Mouse (Mus musculus): ENCODE results near the gene Ppip5k1.
"Not testable (repeated sequence)": the region's sequence is repeated elsewhere in the genome, so short reads cannot be mapped to it uniquely, and the experiment has no call there.

The Ppip5k1 gene

DNA sequence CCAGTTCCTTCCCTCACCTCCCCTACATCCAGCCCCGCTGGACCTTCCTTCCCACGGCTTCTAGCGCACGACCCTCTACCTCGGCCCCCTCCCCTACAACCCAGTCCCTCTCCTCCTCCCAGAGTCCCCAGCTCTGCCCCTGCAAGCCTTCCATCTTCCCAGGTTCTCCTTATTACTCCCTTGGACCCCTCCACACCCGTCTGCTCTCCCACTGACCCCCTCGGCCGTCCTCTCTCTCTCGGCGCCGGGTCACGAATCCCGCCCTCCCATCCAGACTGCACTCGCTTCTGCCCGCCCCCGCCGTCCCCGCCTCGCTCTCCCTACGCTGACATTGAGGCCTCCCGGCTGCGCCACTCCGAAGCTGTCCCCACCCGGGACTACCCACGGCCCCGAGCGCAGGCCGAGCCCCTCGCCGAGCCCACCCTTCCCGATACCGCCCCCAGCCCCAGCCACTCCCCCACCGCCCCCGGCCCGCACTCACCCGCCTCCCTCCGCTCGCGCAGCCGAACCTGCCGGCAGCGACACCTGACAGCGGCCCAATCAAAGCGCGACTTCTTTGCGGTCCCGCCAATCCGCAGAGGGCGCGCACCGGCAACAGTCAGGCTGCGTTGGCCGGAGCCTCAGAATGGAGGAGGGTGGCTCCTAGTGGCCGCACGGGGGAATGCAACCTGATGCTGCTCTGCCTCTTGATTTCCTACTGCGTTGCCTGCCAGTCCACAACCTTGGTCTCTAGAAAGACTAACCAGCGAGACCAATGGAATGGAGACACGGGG is at the start of gene Ppip5k1:
Gene Ppip5k1 (minus strand): TSS at position 577 of the 773 bp plus-strand sequence.
- DNase-seq (ENCODE audit: inconsistent ontology term), result peak; percentile 94

DNA sequence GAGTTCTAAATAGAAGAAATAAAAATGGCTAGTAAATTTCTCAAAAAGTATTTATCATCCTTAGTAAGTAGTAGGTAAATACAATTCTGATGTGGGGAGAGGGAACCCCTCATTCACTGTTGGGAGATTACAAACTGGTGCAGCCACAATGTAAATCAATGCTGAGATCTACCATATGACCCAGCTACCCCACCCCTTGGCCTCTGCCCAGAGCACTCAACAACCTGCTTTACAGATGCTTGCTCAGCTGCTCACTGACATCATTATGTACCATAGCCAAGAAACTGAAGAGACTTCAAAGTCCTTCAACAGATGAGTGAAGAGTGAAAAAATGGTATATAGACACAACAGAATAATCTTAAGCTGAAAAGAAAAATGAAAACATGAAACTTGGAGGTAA is 48.1 kb upstream of the Ppip5k1 start:
- no peak for DNase-seq (ENCODE audit: inconsistent ontology term)

DNA sequence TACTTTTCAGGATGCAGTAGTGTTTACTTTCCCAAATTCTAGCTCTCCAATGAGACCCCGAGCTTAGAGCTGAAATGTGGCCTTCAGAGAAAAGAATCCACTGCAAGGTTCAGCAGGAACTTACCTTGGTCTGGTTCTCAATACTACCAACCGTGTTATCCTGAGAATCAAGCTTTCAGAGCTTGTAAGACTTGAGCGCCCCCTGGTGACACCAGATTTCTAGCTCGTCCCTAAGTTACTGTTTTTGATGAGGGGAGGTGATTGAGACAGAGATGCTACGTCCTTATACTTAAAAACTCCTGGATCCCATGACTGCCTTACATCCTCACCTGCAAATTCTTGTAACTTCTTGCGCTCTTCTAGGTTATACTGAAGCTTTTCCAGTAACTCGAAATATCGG is 41.4 kb upstream of the Ppip5k1 start:
- peak; percentile 54 for DNase-seq (ENCODE audit: inconsistent ontology term)

DNA sequence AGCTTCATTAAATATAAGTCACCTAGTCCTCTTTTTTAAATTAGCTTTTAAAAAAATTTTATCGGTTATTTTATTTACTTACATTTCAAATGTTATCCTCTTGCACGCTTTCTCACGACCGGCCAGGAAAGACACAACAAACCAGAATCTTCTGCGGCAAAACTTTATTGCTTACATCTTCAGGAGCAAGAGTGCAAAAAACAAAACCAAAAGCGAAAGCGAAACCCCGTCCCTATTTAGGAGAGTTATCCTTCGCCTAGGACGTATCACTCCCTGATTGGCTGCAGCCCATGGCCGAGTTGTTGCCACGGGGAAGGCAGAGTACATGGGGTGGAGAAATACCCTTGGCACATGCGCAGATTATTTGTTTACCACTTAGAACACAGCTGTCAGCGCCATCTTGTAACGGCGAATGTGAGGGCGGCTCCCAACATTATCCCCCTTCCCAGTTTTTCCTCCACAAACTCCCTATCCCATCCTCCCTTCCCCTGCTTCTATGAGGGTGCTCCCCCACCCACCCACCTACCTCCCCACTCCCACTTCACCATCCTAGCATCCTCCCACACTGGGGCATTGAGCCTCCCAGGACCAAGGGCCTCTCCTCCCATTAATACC is 31.9 kb upstream of the Ppip5k1 start, which contains the start of gene Strc:
Gene Strc (minus strand): TSS at position 208 of the 615 bp plus-strand sequence.
- DNase-seq (ENCODE audit: inconsistent ontology term), result not testable (repeated sequence)

DNA sequence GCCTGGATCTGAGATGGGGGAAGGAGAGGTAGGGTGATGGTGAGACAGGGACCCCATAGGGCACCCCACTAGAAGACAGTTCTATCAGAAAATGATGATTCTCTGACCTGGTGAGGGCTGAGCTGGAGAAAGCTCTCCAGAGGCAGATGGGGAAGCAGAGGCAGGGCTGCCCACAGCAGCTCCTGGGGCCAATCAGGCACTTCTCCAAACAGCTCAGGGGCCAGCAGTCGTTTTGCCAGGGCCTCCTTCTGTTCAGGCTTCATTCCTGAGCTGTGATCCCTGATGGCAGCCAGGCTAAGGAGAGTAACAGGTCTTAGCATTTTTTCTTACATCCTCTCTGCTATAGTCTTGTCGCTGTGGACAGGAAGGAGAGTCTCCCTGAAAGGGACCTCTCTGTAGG is 19.6 kb upstream of the Ppip5k1 start:
- no peak for DNase-seq (ENCODE audit: inconsistent ontology term)

DNA sequence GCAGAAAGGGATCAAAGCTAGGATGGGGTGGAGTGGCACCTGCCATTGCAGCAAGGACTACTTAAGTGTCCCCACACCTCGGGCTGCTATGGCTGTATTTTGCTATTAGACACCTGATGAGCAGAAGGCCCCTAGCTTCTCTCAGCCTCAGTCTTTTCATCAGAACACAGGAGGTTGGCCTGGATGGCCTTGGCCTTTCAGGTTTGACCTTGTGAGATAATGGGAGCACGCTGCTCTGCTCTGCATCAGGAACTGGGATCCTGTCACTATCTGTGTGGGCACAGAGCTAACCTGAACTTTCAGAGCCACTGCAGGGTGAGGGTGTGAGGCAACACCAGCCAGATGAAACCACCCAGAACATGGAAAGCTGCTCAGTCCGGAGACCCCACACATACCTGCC is 17.1 kb upstream of the Ppip5k1 start:
- no peak for DNase-seq (ENCODE audit: inconsistent ontology term)

DNA sequence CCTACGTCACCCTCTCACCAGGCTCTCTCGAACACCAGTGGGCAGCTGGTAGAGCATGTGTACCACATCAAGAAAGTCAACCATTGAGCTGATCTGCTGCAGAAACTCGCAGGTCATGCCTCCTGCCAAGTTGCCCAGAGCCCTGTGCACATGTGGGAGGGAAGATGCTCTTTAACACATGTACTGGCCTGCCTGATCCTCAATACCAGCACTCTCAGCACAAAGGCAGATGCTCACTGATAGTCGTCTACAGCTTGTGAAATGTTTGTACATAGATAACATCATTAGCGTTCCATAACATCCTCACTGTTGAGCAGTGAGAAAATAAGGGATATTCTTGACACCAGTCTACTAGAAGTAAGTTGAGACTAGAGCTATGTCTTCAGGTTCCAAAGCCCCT is 15.7 kb upstream of the Ppip5k1 start:
- no peak for DNase-seq (ENCODE audit: inconsistent ontology term)

DNA sequence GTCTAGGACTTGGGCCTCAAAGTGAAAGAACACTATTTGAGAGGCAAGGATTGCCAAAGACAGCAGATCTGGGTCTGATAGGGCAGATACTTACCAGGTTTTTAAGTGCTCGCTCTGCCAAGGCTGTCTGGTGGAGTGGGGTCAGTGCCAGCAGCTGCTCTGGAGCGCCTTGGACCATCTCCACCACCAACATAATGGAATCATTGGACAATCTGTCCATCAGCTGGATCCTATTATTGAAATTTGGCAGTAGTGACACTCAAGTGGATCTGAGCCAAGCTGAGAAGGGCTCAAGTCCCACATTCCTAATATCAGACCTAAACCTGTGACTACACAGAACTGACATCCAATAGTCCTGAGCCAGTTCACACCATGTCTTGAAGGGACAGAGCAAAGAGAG is 13.6 kb upstream of the Ppip5k1 start:
- peak; percentile 78 for DNase-seq (ENCODE audit: inconsistent ontology term)

DNA sequence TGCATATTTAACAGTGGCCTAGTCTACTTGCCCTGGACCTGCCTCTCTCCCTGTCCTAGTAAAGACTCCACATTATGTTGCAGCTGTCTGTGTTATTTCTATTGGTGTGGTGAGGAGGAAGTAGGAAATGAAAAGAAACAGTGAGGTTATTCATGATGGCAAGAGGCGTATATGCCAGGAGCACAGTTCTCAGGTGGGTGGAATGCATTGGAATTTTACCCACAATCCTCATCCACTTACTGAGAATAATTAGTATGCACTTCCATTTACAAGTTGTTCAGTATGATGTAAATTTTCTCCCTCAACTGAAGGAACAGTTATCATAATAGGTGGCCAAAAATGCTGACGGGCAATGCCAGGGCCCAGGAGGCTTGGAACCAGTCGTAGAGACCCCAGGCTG is 8.5 kb upstream of the Ppip5k1 start:
- DNase-seq (ENCODE audit: inconsistent ontology term), result no peak

DNA sequence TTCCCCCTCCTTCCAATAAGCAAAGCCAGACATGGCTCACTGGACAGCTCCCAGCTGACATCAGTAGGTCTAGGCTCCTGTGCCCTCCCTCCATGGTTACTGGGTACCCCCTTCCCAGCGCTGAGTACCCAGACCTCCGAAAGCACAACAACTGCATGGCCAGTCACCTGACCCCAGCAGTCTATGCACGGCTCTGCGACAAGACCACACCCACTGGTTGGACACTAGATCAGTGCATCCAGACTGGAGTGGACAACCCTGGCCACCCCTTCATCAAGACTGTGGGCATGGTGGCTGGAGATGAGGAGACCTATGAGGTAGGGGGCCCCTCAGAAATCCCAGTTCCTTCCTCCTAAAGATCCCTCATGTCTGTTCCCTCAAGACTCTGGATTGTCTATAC is 4.3 kb upstream of the Ppip5k1 start:
- DNase-seq (ENCODE audit: inconsistent ontology term), result no peak

DNA sequence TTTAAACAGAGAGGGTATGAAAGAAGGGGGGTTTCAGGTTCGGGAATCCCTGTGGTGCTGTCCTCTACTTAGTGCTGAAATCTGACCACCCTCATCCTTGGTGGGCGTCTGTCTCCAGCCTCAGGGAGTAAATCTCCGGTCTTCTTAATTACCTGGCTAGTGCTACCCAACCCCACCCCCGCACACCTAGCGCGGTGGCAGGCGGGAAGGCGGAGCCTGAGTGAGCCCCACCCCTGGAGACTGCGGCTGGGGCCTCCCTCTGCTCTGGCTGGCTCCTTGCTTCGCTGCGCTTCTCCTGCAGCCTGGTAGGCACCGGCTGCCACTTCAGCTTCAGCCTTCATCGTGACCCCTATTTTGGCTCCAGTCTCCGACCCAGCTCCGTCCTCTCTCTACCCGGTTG is 3.2 kb upstream of the Ppip5k1 start:
- DNase-seq (ENCODE audit: inconsistent ontology term), result peak; percentile 49

DNA sequence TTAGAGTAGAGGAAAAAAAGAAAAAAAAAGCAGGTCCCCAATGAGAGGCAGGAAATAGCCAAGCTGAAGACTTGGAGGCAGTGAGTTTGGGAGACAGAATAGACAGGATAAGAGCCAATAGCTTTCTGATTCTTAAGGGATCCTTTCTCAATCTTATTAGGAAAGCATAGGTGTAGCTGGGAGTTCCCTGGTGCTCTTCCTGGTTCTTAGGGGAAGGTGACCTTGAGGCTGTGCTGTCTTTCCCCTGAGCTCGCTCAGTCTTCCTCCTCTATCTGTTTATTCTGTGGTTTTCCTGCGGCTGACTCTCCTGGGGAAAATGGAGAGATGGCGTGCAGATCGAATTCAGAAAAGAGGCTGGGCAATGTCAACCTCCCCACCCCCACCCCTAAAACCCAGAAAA is 2.8 kb upstream of the Ppip5k1 start:
- DNase-seq (ENCODE audit: inconsistent ontology term), result no peak

DNA sequence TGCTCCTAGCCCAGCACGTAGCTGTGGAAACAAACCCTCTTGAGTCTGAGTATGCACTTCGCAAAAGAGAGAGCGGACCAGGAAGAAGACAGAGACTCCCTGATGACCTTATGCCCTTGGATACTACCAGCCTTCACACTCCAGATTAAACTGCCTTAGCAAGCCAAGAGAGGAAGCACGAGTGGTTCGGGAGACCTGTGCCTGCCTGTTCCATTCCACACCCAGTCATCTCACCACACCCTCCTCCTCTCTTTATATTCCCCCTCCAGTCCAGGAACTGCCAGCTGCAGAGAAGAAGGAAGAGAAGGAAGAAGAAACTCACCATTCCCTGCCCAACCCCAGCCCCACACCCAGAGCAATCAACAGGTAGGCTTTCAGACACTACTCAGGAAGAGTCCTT is 2.3 kb upstream of the Ppip5k1 start, which contains the start of gene Ckmt1:
Gene Ckmt1 (plus strand): TSS at position 221 of the 400 bp plus-strand sequence.
- no peak for DNase-seq (ENCODE audit: inconsistent ontology term)

DNA sequence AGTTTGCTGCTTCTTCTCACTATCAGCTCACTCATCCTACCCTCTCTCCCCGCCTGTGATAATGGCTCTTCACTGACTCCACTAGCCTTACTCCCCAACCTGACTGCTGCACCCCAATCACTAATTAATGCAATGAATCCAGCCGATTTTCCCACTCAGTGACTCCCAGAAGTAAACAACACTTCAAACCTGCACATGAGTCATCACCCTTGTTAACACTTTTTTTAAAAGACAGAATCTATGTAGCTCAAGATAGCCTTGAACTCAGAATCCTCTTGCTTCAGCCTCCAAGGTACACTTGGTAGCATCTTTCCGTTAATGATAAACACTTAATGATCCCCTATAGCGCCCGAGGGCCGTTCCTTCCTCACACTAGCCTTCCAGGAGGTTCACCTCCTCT is 818 bp downstream of the Ppip5k1 start:
- peak; percentile 10 for DNase-seq (ENCODE audit: inconsistent ontology term)

DNA sequence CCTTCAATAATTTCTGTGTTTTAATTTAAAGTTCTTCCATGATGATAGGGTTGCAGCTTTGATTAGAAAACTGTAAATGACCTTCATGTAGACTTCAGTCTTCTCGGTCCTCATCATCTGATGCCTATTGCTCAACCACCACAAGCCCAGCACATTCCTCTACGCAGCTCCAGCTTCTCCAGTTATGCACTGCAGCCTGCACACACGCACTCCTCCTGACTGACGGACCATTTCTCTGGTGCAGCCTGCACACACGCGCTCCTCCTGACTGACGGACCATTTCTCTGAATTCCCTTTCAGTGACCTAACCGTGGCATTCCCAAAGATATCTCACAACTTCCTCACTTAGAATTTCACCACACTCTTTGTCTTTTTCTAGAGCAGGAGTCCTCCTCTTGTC is 2.0 kb downstream of the Ppip5k1 start:
- DNase-seq (ENCODE audit: inconsistent ontology term), result peak; percentile 22

DNA sequence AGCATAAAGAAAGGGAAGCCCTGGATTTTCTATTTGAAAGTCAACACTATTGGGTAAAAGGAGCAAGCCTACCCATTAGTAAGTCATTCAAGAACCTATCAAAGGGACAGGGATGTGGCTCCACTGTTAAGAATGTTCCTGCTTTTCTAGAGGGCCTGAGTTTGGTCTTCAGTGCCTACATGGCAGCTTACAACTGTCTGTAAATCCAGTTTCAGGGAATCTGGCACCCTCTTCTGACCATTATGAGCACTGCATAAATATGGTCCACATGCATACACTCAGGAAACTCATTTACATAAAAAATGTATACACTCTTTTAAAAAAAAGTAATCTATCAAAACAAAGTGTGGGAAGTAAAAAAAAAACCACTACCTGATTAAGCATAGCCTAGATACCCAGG is 16.1 kb downstream of the Ppip5k1 start:
- no peak for DNase-seq (ENCODE audit: inconsistent ontology term)

DNA sequence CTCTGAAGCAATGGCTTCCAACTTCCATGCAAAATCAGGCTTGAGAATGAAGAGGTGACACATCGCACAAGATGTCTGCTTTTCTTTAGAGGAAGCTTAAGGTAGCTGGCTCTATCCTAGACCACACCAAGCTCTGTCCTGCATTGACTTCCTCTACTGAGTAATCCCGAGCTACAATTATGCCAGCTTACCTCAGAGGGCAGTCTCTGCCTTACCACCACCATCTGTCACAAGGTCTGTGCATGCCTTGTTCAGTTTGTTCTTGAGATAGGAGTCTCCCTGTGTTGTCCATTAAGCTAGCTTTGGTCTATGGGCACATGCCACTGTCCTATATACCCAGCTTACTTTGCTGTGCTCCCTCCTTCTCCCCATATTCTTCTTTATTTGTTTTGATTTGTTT is 25.7 kb downstream of the Ppip5k1 start:
- no peak for DNase-seq (ENCODE audit: inconsistent ontology term)

DNA sequence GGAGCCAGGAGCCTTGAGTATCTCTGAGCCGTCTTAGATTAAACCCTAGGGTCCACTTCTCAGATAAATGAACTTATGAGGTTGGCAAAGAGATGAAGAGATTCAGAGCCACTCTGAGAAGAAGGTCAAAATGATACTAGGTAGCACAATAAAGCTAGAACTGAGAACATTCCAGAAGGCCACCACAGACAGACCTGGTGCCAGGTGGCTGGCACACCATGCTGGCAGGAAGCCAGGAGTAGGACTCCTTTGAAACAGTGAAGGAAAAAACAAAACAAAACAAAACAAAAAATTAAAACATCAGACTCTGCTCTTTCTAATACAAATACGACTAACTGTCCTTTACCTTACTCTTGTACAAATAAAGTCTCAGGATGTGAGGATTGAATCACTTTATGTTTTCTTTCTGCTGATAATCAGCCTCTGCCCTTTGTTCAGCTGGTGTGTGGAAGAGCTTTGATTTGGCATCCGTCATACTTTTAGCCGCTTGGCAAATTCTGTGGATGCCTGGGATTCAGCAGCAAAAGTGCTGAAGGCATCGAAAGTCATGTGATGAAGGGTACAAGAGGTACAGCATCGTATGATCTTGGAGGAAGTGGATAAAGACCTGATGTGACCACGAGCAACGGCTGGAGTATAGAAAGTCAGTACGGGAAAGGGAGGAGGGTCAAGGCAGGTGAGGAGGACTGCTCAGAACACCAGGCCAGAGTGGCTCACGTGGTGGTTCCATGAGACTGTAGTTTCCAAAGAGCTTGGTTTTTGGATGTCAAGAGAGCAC is 31.3 kb downstream of the Ppip5k1 start:
- DNase-seq (ENCODE audit: inconsistent ontology term), result peak; percentile 6

DNA sequence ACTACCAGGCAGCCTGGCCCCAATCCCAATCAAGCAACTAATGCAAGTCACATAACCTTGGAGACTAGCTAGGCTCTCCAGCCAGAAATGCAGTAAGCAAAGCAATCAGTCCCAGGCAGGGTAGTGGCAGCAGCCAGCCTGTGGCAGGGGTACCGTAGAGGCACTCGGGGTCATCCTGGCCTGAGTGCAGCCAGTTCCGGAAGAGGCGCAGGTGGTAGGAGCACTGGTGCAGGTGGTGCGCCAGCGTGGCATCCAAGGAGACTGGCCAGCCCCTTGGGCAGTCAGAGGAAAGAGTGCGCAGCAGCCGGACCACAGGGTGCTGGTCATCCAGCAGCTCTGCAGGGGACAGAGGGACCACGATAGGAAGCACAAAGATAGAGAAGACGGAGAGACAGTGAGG is 32.2 kb downstream of the Ppip5k1 start:
- no peak for DNase-seq (ENCODE audit: inconsistent ontology term)

DNA sequence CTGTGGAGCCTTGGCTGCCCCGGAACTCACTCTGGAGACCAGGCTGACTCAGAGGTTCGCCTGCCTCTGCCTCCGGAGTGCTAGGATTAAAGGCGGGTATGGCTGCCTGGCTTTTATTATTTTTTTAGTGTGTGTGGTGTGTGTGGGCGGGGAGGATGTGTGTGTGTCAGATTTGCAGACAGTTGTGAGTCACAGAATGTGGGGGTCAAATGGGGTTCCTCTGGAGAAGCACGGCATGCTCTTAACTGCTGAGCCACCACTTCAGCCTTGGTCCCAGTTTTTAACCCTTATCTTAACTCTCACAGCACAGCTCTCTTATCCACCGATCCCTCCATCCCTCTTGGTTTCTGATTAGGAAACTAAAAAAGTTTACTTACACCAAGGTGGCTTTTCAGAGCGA is 38.9 kb downstream of the Ppip5k1 start:
- DNase-seq (ENCODE audit: inconsistent ontology term), result no peak

DNA sequence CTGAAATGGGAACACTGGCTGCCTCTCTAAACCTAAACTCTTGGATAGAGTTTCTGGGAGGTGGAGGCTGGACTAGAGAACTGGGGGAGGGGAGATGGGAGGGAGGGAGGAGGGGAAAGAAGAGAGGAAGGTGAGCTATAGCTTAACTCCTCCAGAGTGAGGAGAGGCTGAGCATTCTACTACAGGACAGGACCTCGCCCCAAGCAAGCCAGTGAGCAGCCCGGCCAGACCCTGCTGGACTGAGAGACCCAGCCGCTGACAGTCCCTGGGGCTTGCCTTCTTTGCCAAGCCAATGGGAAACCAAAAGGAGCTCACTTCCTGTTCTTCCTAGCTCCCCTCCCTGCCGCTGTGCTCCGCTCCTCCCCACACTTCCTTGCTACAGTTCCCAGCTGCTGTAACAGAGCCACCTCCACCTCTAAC is 46.2 kb downstream of the Ppip5k1 start:
- DNase-seq (ENCODE audit: inconsistent ontology term), result no peak

DNA sequence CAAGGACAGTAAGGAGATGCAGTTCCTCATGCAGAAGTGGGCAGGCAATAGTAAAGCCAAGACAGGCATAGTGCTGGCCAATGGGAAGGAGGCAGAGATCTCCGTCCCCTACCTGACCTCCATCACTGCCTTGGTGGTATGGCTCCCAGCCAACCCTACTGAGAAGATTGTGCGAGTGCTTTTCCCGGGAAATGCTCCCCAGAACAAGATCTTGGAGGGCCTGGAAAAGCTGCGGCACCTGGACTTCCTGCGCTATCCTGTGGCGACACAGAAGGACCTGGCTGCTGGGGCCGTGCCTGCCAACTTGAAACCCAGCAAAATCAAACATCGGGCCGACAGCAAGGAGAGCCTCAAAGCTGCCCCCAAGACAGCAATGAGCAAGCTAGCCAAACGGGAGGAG is 55.2 kb downstream of the Ppip5k1 start:
- DNase-seq (ENCODE audit: inconsistent ontology term), result no peak

DNA sequence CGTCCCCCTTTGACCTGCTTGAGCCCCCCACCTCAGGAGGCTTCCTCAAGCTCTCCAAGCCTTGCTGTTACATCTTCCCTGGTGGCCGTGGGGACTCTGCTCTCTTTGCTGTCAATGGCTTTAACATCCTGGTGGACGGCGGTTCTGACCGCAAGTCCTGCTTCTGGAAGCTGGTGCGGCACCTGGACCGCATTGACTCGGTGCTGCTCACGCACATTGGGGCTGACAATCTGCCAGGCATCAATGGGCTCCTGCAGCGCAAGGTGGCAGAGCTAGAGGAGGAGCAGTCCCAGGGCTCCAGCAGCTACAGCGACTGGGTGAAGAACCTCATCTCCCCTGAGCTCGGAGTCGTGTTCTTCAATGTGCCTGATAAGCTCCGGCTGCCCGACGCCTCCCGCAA is 55.7 kb downstream of the Ppip5k1 start:
- DNase-seq (ENCODE audit: inconsistent ontology term), result no peak
